Mouse (Mus musculus) gastrocnemius, postnatal 14 days (tissue): ENCODE data around the gene Cyp3a44. TPM values are rescaled to one million over a fixed set of nuclear protein-coding genes. Genes with fewer than 3 reads are reported as not detected.
"Not testable (repeated sequence)": the region's sequence is repeated elsewhere in the genome, so short reads cannot be mapped to it uniquely, and the experiment has no call there.

Experiments
- DNase-seq: peaks from one replicate; pipeline ENCODE4 v3.0.0; 2021; ENCODE audit warnings: mixed read lengths
- intact Hi-C: fragments of 180-260 bp; cut with DNase I; formaldehyde crosslinking; loops from one replicate; pipeline ENCODE4 v1.15.1; 2025; ENCODE audit warnings: low total_unique reads
- long read RNA-seq, 2 experiments: library from polyadenylated mRNA; stranded (forward); transcript quantifications; one replicate each; pipeline ENCODE4 v2.0.0; 2021
- total RNA-seq, 2 experiments: library from RNA; stranded (reverse); gene quantifications; 2 replicates each; pipeline ENCODE4 v1.2.3; 2021

Gene Cyp3a44
- not detected for total RNA-seq
- long read RNA-seq, experiment 1, result 0 reads
- long read RNA-seq, experiment 2, result 0 reads

DNA sequence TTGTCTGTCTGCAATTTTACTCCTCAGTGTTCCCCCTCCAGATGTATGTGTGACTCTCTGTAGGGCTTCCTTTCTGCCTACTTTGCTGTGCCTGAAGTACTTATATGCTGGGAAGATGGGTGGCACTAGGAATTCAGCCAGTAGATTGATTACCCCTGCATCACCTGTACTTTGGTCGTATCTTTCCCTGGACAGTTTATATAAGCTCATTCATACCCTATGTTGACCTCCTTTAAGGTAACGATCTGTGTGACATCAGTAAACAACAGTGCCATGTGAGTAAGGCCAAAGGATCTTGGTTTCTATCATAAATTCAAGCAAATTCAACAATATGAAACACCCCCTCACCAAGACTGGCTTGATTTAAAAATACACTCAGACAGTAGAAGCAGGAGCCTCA, at the start of gene Cyp3a44:
Gene Cyp3a44, minus strand, starts transcription at position 79 of the 400 bp plus-strand sequence.
- intact Hi-C loops, DNase-seq: not testable (repeated sequence)

DNA sequence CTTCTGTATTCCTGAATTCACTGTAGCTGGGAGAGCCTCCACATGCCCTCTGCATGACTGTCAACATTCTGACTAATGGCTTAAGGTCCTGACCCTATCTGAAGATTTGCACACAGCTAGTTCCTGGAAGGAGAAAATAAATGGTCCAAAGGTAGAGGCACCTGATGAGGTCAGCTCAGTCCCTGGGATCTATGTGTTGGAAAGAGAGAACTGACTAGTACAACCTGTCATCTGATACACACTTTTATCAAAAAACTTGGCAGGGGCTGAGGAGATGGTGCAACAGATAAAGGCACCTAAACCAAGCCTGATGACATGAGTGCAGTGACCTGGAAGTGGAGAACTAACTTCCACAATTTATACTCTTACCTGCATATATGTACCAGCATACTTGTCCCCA, 5.4 kb downstream of the Cyp3a44 start:
- intact Hi-C loops, DNase-seq: not testable (repeated sequence)

- DNase-seq, intact Hi-C loops: not testable (repeated sequence)
Observed at GRCm38 (mm10) chr5:145793232-145793631, 12.4 kb downstream of the Cyp3a44 start.

GRCm38 (mm10) chr5:145737512-145737911, 68.2 kb downstream of the Cyp3a44 start:
- intact Hi-C loops, DNase-seq: not testable (repeated sequence)

Other genes starting within 250 kb of the Cyp3a44 start
- not detected for gene Cyp3a41b, start 221.1 kb downstream of the Cyp3a44 start, total RNA-seq
- gene Cyp3a41a, start 85.7 kb downstream of the Cyp3a44 start, total RNA-seq, result not detected
- gene Cyp3a11, start 74.1 kb upstream of the Cyp3a44 start, total RNA-seq, result not detected
- gene Cyp3a25, start 203.7 kb upstream of the Cyp3a44 start, total RNA-seq, result not detected